Mouse (Mus musculus) gastrocnemius, postnatal 25 days (tissue): ENCODE data around the gene Hsf2bp. TPM values are rescaled to one million over a fixed set of nuclear protein-coding genes. Genes with fewer than 3 reads are reported as not detected.

ENCODE experiments used
- DNase-seq: peaks from one replicate; pipeline ENCODE4 v3.0.0; 2022
- total RNA-seq, 2 experiments: library from RNA; stranded (reverse); gene quantifications; 1 replicate in 1 of 2; 2 replicates in 1 of 2; pipeline ENCODE4 v1.2.3; 2021

The Hsf2bp gene
- total RNA-seq, 2 experiments from 2014 or later: 0.92 to 0.99 TPM

- DNase-seq: no peak
Measured at GRCm38 (mm10) chr17:31938539-31939260, 97.4 kb downstream of the Hsf2bp start.

DNA sequence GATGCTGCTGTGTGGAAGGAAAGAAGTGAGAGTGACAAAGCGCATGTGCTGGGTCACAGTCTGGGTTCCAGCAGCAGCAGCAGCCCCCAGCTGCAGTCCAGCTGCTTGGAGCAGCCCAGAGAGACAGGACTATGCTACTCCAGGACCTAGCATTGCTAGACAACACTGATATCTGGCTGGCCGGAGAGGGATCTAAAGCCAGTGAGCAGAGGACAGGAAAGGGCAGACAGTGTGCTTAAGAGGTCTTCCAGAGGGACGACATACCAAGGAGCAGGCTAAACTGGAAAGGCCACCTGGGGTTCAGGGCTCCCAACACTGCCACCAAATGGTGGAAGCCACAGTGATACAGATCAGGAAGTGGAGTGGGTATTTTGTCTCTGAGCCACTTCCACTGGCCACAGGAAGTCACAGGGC is 99.0 kb downstream of the Hsf2bp start:
- DNase-seq: peak; percentile 58

DNA sequence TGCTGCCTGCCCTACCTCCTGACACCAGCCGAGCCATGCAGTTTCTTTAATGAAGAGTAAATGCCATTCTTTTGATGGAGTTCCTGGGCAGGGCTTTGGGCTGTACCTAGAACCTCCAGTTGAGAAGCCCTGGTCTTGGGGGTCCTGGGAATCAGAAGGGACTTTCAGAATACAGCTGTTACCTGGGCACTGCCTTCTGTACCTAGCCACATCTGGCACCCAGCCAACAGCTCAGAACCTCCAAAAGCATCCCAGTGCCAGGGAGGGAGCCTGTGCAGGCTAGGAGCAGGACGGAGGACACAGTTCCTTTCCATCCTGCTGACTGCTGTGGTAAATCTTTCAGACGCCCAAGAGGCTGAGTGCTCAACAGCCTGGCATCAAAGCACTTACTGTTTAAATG is 100.3 kb downstream of the Hsf2bp start:
- no peak for DNase-seq

DNA sequence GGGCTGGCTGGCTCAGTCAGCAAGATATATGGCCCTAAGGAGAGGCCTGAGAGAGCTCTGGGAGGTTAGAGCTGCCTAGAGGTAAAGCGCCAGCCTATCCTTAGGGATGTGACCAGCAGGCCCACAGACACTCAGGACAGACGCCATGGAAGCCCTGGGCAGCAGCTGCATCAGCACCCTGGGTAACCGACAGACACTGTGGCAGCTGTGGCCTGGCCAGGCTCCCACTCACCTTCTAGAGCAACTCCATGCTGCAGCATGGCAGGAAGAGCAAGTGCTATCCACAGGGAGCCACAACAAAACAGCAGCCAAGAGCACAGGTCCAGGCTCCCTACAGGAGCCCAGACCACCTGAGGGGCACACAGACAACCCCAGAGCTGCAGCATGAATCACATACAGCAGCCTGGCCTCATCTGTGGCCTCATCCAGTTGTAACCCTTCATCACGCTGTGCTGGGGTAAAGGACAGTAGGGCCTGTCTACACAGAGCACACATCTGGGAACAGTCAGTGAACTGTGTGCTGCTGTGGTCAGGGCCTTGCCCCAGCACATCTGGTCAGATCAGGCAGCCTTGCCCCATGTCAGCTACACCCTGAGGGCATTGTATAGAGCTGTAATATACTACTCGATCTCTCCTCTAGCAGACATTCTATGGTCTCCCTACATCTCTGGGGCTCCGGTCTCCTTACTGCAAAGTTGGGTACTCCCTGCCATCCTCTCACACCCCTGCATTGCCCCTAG is 100.9 kb downstream of the Hsf2bp start:
- DNase-seq: no peak

DNA sequence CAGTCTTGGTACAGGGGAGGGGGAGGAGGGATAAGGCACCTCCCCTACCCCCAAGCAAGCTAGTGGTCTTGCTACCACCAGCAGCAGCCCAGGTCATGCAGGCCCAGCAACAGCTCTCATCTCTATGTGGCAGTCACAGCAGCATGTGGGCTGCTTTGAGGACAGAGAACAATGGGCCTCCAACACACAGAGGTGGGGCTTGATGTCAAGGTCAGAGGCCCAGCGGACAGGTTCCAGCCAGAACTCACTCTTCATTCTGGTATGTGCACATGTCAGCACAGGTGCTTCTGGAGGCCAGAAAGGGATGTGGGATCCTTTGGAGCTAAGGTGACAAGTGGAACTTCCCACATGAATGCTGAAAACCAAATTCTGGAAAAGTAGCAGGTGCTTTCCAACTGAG is 102.2 kb downstream of the Hsf2bp start:
- DNase-seq: no peak

- DNase-seq: peak; percentile 64
Measured at GRCm38 (mm10) chr17:31931499-31931898, 104.7 kb downstream of the Hsf2bp start.

- peak; percentile 49 for DNase-seq
Measured at GRCm38 (mm10) chr17:31929844-31930715, 106.1 kb downstream of the Hsf2bp start.

- DNase-seq: no peak
Measured at GRCm38 (mm10) chr17:31929032-31929431, 107.1 kb downstream of the Hsf2bp start.

DNA sequence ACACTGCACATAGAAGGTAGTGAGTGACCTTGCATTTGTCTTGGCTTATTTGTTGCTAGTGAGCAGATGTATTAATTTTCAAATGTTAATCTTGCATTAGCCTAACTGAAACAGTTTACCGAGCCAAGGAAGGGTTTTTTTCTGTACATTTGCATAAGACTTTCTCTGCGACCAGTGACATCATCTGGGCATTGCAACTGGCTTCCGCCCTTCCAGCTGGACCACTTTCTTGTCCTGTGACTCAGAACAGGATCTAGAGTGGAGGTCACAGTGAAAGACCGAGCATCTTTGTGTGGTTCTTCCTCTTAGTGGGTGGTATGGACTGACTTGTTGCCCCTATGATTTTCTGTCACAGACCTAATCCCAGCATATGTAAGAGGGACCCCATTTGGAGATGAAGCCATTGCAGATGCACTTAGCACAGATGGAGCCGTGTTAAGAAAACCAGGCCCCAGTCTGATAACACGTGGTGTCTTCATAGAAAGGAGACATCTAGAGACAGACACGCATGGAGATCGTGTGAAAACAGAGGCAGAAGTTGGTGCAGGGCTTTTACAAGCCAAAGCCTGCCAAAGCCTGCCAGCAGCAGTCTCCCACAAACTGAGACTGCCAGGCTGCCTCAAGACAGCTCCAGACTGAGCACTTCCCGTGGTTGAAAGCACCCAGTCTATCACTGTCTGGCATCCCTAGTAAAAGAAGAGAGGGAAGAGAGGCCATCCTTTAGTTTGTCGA is 108.1 kb downstream of the Hsf2bp start:
- DNase-seq: no peak

DNA sequence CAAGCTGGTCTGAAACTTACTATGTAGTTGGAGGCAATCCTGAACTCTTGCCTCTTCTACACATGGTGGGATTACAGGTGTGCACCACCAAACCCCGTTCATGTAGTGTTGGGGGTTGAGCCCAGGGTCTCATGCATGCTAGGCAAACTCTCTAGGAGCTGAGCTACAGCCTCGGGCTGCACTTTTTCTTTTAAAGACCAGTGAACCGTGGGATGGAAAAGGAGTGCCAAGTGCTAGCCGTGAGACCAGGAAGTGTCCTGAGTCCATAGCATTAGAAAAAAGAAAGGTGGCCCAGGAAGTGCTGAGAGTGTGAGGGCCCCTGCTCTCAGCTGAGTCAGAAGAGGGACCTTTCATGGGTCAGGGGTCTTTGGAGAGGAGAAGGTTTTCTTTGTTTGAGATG is 111.9 kb downstream of the Hsf2bp start:
- no peak for DNase-seq

DNA sequence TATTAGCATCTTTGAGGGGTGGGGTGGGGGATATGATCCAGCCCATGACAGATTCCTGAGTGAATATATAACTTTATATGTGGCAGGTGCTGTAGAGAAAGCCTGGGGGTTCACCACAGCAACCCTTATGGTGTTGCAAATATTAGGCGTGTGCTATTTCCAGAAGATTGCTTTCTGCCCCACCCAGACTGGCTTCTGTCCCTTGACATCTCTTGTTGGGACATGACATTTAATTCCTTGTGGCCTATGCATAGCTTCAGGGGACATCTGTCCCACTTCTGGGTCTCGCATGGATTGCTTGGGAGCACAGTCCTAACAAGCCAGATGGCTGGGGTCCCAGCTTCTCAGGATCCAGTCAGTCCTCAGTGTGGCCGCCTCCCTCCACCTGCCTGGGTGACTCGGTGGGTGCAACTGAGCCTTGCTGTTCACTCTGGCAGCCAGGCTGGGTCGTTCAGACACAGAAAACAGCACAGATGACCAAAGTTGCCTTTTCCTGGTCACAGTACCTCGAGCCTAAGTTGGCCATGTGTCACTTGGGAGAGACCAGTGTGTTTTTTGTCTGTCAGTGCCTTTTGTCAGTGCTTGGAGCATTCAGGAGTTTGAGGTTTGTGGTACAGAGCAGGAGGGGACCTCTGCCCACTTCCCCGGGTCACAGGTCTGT is 112.7 kb downstream of the Hsf2bp start:
- peak; percentile 62 for DNase-seq

GRCm38 (mm10) chr17:31920589-31921190 is 115.5 kb downstream of the Hsf2bp start:
- DNase-seq: no peak

GRCm38 (mm10) chr17:31919599-31919998 is 116.5 kb downstream of the Hsf2bp start:
- DNase-seq: no peak

DNA sequence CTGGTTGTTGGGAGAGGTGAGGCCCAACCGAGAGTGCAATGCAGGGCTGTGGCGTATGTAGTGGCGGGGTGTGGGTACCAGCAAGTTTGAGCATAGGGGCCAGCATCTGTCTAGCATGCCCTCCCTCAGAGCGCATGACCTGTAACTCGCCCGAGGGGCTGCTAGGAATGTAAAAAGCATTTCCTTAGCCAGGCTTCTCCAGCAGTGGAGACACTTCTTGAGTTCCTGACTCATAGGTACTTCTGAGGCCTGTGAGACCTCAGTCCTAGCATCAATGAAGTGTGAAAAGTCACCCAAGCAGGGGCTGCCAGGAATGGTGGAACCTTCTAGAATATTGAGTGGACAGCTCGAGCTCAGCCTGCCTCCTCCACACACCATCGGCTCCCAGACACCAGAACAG is 117.8 kb downstream of the Hsf2bp start:
- DNase-seq: no peak

- DNase-seq: peak; percentile 88
Measured at GRCm38 (mm10) chr17:31916461-31916775, 119.7 kb downstream of the Hsf2bp start.

DNA sequence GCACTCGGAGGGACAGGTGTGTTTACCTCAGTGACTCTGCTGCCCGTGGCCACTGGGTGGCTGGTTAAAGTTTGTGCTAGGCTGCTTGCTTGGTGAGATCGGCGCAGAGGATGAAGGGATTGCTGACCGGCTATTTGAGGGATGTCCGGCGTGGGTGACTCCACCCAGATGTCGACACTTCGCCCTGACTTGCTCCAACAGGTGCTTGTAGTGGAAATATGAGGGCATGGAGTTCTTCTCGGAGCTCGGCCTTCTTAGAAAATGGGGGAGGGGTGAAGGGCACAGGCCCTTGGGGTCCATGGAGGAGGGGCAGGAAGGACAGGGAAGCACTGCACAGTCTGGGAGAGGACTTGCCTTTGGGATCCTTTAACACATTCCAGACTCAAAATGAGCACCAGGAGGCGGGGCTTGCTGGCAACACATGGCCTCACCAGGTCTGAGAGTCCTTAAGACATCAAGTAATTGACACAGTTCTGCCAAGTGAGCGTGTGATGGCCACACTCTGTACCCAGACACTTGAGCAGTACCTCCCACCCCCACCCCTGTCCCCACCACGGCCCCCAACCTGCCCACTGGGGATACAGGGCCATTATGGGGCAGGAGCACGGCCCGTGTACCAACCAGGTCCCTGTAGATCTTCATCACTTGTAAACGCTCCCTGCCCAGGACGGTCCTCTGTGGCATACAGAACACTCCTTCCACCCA is 120.2 kb downstream of the Hsf2bp start:
- peak; percentile 68 for DNase-seq

DNA sequence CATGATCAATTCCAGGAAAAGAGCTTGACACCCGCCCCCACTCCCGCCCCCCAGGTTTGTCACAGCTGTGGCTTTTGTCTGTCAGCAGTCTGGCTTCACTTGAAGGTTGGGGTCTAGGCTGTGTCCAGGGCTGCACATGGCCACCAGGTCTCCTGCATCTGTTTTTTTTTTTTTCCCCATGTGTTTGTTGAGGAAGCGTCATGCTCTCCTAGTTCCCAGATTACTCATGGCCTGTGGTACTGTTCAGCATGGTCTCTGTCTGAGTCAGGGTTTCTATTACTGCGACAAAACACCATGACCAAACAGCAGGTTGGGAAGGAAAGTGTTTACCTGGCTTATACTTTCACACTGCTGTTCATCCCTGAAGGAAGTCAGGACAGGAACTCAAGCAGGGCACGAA is 121.8 kb downstream of the Hsf2bp start:
- no peak for DNase-seq

GRCm38 (mm10) chr17:31912881-31913662 is 123.1 kb downstream of the Hsf2bp start:
- DNase-seq: no peak

- no peak for DNase-seq
Measured at GRCm38 (mm10) chr17:31912387-31912786, 123.8 kb downstream of the Hsf2bp start.

DNA sequence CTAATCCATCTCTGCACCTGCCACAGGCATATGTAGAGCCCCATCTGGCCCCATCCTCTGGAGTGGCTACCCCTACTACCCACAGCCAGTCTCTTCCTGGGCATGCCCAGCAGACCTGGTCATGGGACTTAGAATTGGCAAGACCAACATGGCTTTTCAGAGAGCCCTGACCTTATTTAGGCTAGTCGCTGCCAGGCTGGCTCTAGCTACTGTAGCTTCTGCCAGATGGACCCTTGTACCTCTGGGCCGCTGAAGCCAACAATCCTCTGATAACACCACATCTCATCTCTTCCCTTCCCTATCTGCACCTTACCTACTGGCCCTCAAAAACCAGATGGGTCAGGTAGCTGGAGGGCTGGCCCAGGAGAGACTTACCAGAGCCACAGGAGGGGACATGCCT is 127.2 kb downstream of the Hsf2bp start:
- no peak for DNase-seq
